Mouse (Mus musculus) heart, embryonic 14.5 days (tissue): Measurements from ENCODE around the gene Rhbdf1. TPM values are rescaled to one million over a fixed set of nuclear protein-coding genes. Genes with fewer than 3 reads are reported as not detected.

Experiments
- ATAC-seq: fragments of 200-750 bp; cut with Nextera tagmentation; 2 replicates; pipeline ENCODE4 v1.8.0; 2017; ENCODE audit warnings: low read depth, moderate TSS enrichment; ENCODE audit not compliant: insufficient number of reproducible peaks, insufficient read depth, low FRiP score
- H3K27ac ChIP-seq, 2 experiments: fragments of 200-500 bp in 1 of 2; fragments of 300-500 bp in 1 of 2; sonication (generic) in 1 of 2; replicated peaks in 1 of 2; 2 replicates each; pipeline ENCODE4 v1.5.1; 2012 to 2014; ENCODE audit warnings: low read depth in 2 of 2, low read length in 2 of 2, control low read depth in 1 of 2, mild to moderate bottlenecking in 1 of 2, mixed read lengths in 1 of 2; ENCODE audit not compliant: control insufficient read depth in 1 of 2, insufficient read depth in 1 of 2
- H3K27me3 ChIP-seq: fragments of 300-500 bp; sonication (generic); 2 replicates; pipeline ENCODE4 v1.6.1; 2014; ENCODE audit warnings: mild to moderate bottlenecking, low read length, control low read depth; ENCODE audit not compliant: control insufficient read depth, insufficient read depth
- H3K36me3 ChIP-seq: fragments of 300-500 bp; sonication (generic); 2 replicates; pipeline ENCODE4 v1.6.1; 2014; ENCODE audit warnings: mild to moderate bottlenecking, control low read depth, low read length, mixed read lengths; ENCODE audit not compliant: control insufficient read depth, insufficient read depth
- H3K4me1 ChIP-seq, 2 experiments: fragments of 200-500 bp in 1 of 2; fragments of 300-500 bp in 1 of 2; sonication (generic) in 1 of 2; 2 replicates each; pipeline ENCODE4 v1.6.1; 2012 to 2014; ENCODE audit warnings: low read length in 2 of 2, control low read depth in 1 of 2, mixed read lengths in 1 of 2; ENCODE audit not compliant: control insufficient read depth in 2 of 2, insufficient read depth in 2 of 2
- H3K4me2 ChIP-seq: fragments of 300-500 bp; sonication (generic); 2 replicates; pipeline ENCODE4 v1.6.1; 2014; ENCODE audit warnings: mild to moderate bottlenecking, low read length
- H3K4me3 ChIP-seq, 2 experiments: fragments of 200-500 bp in 1 of 2; fragments of 300-500 bp in 1 of 2; sonication (generic) in 1 of 2; 2 replicates each; pipeline ENCODE4 v1.5.1; 2012 to 2014; ENCODE audit warnings: low read length in 2 of 2, mild to moderate bottlenecking in 2 of 2, control low read depth in 1 of 2, low read depth in 1 of 2, moderate library complexity in 1 of 2; ENCODE audit not compliant: control insufficient read depth in 1 of 2, insufficient read depth in 1 of 2
- H3K9ac ChIP-seq: fragments of 300-500 bp; sonication (generic); 2 replicates; pipeline ENCODE4 v1.6.1; 2014; ENCODE audit warnings: mild to moderate bottlenecking, low read length
- H3K9me3 ChIP-seq: fragments of 300-500 bp; sonication (generic); 2 replicates; pipeline ENCODE4 v1.6.1; 2016; ENCODE audit warnings: low read length, control low read depth; ENCODE audit not compliant: control insufficient read depth
- WGBS: fragments of 180-500 bp; shearing (Covaris S2); extraction: QIAGEN DNeasy Blood & Tissue Kit; methylation state at CpG from one replicate; pipeline ENCODE4 v1.1.7; 2014; 5-methylcytosine and 5-hydroxymethylcytosine counted together
- polyA plus RNA-seq: library from polyadenylated mRNA; unstranded; fragments of >200 nt; fragmentation: Nextera tagmentation; extraction: Ambion mirVana; gene quantifications from 2 replicates; pipeline ENCODE4 v1.2.1, GENCODE M21; 2014

Gene Rhbdf1
- polyA plus RNA-seq, 1 experiment from 2014 or later = 26.6 TPM

- Histone ChIP-seq H3K4me1 (0 out of 4 replicates have a peak, but pooled peaks cover 0 to 3% of the 10 kb centered on the region in 2 experiments), H3K9ac (no peak overlapping the region), H3K4me2 (peak overlapping the region; percentile 62), H3K4me3 (peak overlapping the region in 1 of 2 experiments; percentile 26; a peak in 1 of 4 replicates), H3K9me3 (no peaks in the 10 kb centered on the region), H3K27ac (no peak overlapping the region), H3K27me3 (peaks cover 26% of the 10 kb centered on the region), H3K36me3 (no peaks in the 10 kb centered on the region)
- no peak for ATAC-seq
- WGBS = 4% methylated on average over 9 of the region's 9 CpGs
Observed at GRCm38 (mm10) chr11:32161500-32161899, 60.6 kb downstream of the Rhbdf1 start.

DNA sequence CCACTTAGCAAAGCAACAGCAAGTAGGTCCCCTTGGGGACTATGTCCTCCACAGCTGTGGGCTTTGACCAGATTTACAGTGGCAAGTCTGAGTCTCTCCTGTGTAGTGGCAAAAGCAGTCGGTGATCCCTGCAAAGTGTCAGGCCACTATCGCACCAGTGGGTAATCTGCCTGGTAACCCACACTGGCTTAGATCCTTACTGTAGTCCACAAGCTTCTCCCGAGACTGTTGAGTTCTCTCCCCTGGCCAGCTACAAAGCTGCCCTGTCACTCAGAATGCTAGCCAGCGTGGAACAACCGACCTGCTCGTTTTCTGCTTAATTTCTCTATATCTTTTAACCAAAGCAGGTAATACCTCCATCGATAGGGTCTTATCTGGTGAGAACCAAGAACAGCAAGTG is 61.8 kb downstream of the Rhbdf1 start:
- Histone ChIP-seq H3K4me2 (no peak overlapping the region), H3K27me3 (peaks cover 26% of the 10 kb centered on the region), H3K9ac (no peak overlapping the region), H3K4me3 (no peak overlapping the region), H3K9me3 (no peaks in the 10 kb centered on the region), H3K36me3 (no peaks in the 10 kb centered on the region), H3K4me1 (0 out of 4 replicates have a peak, but pooled peaks cover 0 to 3% of the 10 kb centered on the region in 2 experiments), H3K27ac (no peak overlapping the region)
- no peak for ATAC-seq
- WGBS = 63% methylated on average over 7 of the region's 7 CpGs

Other genes starting within 250 kb of the Rhbdf1 start
- 0.43 and 0.81 TPM in 2 replicates for gene Nsg2, start 221.8 kb downstream of the Rhbdf1 start, polyA plus RNA-seq
- gene Il9r, start 22.0 kb downstream of the Rhbdf1 start, polyA plus RNA-seq = 0.05 TPM in 1 of 2 replicates, not detected in the other
- gene Snrnp25, start 16.9 kb downstream of the Rhbdf1 start, polyA plus RNA-seq = 46.1 and 49.5 TPM in 2 replicates
- 19.3 and 20.6 TPM in 2 replicates for gene Mpg, start 4.2 kb upstream of the Rhbdf1 start, polyA plus RNA-seq
- 33.2 and 33.9 TPM in 2 replicates for gene Nprl3, start 45.4 kb upstream of the Rhbdf1 start, polyA plus RNA-seq
- gene Hba-x, start 54.1 kb upstream of the Rhbdf1 start, polyA plus RNA-seq = 300 and 380 TPM in 2 replicates
- 7,195 and 12,752 TPM in 2 replicates for gene Hba-a1, start 61.2 kb upstream of the Rhbdf1 start, polyA plus RNA-seq
- gene Hbq1b, start 64.7 kb upstream of the Rhbdf1 start, polyA plus RNA-seq = 1.5 and 2.1 TPM in 2 replicates
- gene Hba-a2, start 74.2 kb upstream of the Rhbdf1 start, polyA plus RNA-seq = 18,791 and 33,479 TPM in 2 replicates
- 1.2 and 2.5 TPM in 2 replicates for gene Hbq1a, start 77.8 kb upstream of the Rhbdf1 start, polyA plus RNA-seq
- 12.6 and 13.3 TPM in 2 replicates for gene Sh3pxd2b, start 125.5 kb upstream of the Rhbdf1 start, polyA plus RNA-seq
- gene Ubtd2, start 233.1 kb upstream of the Rhbdf1 start, polyA plus RNA-seq = 30.2 and 32.4 TPM in 2 replicates